Mouse (Mus musculus): ENCODE measurements around the gene Csf3. TPM values are rescaled to one million over a fixed set of nuclear protein-coding genes. Genes with fewer than 3 reads are reported as not detected.
"Not testable (repeated sequence)": the region's sequence is repeated elsewhere in the genome, so short reads cannot be mapped to it uniquely, and the experiment has no call there.

Gene Csf3
- polyA plus RNA-seq (2015; fragmentation: Nextera tagmentation; extraction: Ambion mirVana): not detected in 2 replicates

DNA sequence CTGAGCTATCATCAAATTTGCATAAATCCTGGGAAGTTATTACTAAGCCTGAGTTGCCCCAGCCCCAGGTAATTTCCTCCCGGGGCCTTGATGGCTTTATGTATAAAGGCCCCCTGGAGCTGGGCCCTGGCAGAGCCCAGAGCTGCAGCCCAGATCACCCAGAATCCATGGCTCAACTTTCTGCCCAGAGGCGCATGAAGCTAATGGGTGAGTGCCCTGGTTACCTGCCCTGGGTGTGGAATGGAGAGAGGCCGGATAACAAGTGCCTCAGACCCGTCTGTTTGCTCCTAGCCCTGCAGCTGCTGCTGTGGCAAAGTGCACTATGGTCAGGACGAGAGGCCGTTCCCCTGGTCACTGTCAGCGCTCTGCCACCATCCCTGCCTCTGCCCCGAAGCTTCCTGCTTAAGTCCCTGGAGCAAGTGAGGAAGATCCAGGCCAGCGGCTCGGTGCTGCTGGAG lies at the start of gene Csf3:
TSS of gene Csf3 (plus strand) at position 51 of the 458 bp plus-strand sequence.
- H3K4me2 ChIP-seq: no peak within 1 kb of the TSS
- WGBS: 40% methylated on average over 10 of the region's 10 CpGs

DNA sequence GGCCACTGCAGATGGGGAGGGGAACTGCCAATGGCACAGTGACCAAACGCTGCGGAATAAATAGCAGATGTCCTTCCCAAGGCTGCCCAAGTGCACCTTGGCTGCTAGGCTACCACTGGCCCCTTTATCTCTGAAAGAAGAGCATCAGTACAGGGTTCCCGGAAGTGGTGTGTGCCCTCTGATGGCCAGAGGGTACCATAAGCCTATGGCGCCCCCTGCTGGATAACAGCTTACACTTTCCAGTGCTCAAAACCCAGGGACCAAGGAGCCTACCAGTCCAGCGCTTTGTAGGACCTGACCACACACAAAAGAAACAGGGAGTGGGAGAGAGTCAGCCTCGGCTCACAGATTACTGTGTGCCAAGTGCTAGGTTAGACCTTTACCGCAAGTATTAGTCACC lies 46.0 kb upstream of the Csf3 start:
- H3K4me1 ChIP-seq; ATAC-seq (ENCODE audit: extremely low read depth, insufficient number of reproducible peaks, low FRiP score, low TSS enrichment); H3K4me2 ChIP-seq; H3K36me3 ChIP-seq; H3K4me3 ChIP-seq; H3K9me3 ChIP-seq; H3K9ac ChIP-seq; H3K27ac ChIP-seq (replicated peaks): not testable (repeated sequence)
- peaks cover 32% of the 10 kb centered on the region for H3K27me3 ChIP-seq (replicated peaks)
- 8% methylated on average over 7 of the region's 7 CpGs for WGBS

More for the DNA sequence above, at the start of gene Csf3:
- Histone ChIP-seq H3K4me3 (no peak within 1 kb of the TSS), H3K27me3 (replicated peaks) (peaks cover 12% of the 10 kb centered on the region; the same call in 1 of the 2 replicates), H3K36me3 (peaks cover 32% of the 10 kb centered on the region), H3K4me1 (peaks cover 15% of the 10 kb centered on the region), H3K27ac (replicated peaks) (no peak within 1 kb of the TSS), H3K9me3 (no peaks in the 10 kb centered on the region), H3K9ac (peak within 1 kb of the TSS; percentile 47; the same call in 1 of the 2 replicates)
- ATAC-seq (ENCODE audit: extremely low read depth, insufficient number of reproducible peaks, low FRiP score, low TSS enrichment): no peak

GRCm38 (mm10) chr11:98660517-98660916 lies 40.5 kb upstream of the Csf3 start:
- H3K4me1 ChIP-seq: no peaks in the 10 kb centered on the region
- no peak overlapping the region for H3K9ac ChIP-seq
- no peak for ATAC-seq (ENCODE audit: extremely low read depth, insufficient number of reproducible peaks, low FRiP score, low TSS enrichment)
- 11% methylated on average over 6 of the region's 6 CpGs for WGBS
- no peaks in the 10 kb centered on the region for H3K9me3 ChIP-seq
- H3K27me3 ChIP-seq (replicated peaks): peaks cover 33% of the 10 kb centered on the region
- H3K4me2 ChIP-seq: peak overlapping the region; percentile 7; the same call in 1 of the 2 replicates
- H3K36me3 ChIP-seq: no peaks in the 10 kb centered on the region
- H3K4me3 ChIP-seq: no peak overlapping the region
- H3K27ac ChIP-seq (replicated peaks): no peak overlapping the region

GRCm38 (mm10) chr11:98664091-98664490 lies 37.0 kb upstream of the Csf3 start, which contains the start of gene Gsdma:
Gene Gsdma (plus strand): TSS chr11:98664351.
- peaks cover 64% of the 10 kb centered on the region for H3K27me3 ChIP-seq (replicated peaks)
- no peak within 1 kb of the TSS for H3K4me2 ChIP-seq
- no peak within 1 kb of the TSS for H3K4me3 ChIP-seq
- ATAC-seq (ENCODE audit: extremely low read depth, insufficient number of reproducible peaks, low FRiP score, low TSS enrichment): no peak
- H3K9me3 ChIP-seq: no peaks in the 10 kb centered on the region
- 28% methylated on average over 4 of the region's 4 CpGs for WGBS
- no peak within 1 kb of the TSS for H3K9ac ChIP-seq
- no peaks in the 10 kb centered on the region for H3K36me3 ChIP-seq
- H3K4me1 ChIP-seq: no peaks in the 10 kb centered on the region
- H3K27ac ChIP-seq (replicated peaks): no peak within 1 kb of the TSS

- Histone ChIP-seq H3K27ac (replicated peaks) (no peak overlapping the region), H3K36me3 (no peaks in the 10 kb centered on the region), H3K27me3 (replicated peaks) (peaks cover 76% of the 10 kb centered on the region), H3K4me1 (no peaks in the 10 kb centered on the region), H3K9me3 (no peaks in the 10 kb centered on the region), H3K4me2 (no peak overlapping the region), H3K9ac (no peak overlapping the region), H3K4me3 (no peak overlapping the region)
- WGBS: 46% methylated on average over 2 of the region's 2 CpGs
- no peak for ATAC-seq (ENCODE audit: extremely low read depth, insufficient number of reproducible peaks, low FRiP score, low TSS enrichment)
These were observed 32.1 kb upstream of the Csf3 start for GRCm38 (mm10) chr11:98668984-98669383.

- H3K9ac ChIP-seq: no peak overlapping the region
- no peak overlapping the region for H3K4me3 ChIP-seq
- H3K27me3 ChIP-seq (replicated peaks): peaks cover 58% of the 10 kb centered on the region
- H3K36me3 ChIP-seq: no peaks in the 10 kb centered on the region
- no peaks in the 10 kb centered on the region for H3K9me3 ChIP-seq
- no peaks in the 10 kb centered on the region for H3K4me1 ChIP-seq
- WGBS: 52% methylated on average over 3 of the region's 3 CpGs
- no peak overlapping the region for H3K4me2 ChIP-seq
- no peak overlapping the region for H3K27ac ChIP-seq (replicated peaks)
- no peak for ATAC-seq (ENCODE audit: extremely low read depth, insufficient number of reproducible peaks, low FRiP score, low TSS enrichment)
These were observed 29.7 kb upstream of the Csf3 start for GRCm38 (mm10) chr11:98671284-98671815.

DNA sequence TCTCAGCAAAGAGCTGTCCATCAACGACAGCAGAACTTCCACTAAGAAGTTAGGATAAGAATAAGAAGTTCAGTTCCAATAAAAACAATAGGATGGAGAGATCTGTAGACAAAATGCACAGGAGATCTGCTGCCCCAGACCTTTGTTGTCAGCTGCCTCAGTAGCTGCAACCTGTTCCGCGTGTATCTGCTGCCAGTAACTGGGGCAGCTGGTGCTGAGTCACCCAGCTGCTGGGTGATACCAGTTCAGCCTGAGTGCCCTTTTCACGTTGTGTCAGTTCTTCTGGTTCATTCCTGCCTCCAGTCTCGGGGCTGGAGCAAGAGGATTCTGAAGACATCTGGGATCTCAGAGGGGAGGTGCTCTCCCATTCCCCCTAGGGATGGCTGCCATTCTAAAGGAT lies 29.2 kb upstream of the Csf3 start:
- ATAC-seq (ENCODE audit: extremely low read depth, insufficient number of reproducible peaks, low FRiP score, low TSS enrichment): no peak
- Histone ChIP-seq H3K4me3 (no peak overlapping the region), H3K4me2 (no peak overlapping the region), H3K9me3 (no peaks in the 10 kb centered on the region), H3K27me3 (replicated peaks) (peaks cover 53% of the 10 kb centered on the region), H3K36me3 (no peaks in the 10 kb centered on the region), H3K9ac (no peak overlapping the region), H3K27ac (replicated peaks) (no peak overlapping the region), H3K4me1 (no peaks in the 10 kb centered on the region)
- 44% methylated on average over 5 of the region's 5 CpGs for WGBS

DNA sequence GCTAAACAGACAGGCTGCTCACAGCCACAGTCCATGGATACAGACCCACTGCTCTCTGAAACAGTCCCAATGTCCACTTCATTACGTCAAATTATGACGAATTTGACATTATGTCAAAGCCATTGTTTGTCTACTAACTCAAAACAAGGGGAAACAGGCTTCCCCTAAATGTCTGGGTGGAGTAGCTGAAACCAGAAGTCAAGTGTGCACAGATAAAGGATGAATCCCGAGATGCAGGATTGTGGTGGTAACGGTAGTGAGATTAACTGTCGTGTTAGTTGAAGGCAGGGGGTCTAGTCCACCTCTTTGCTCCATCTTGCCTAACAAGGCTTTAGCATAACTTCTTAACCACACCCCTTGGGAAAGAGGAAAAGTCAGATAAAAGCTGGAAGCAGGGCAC lies 28.6 kb upstream of the Csf3 start:
- Histone ChIP-seq H3K27me3 (replicated peaks) (peaks cover 47% of the 10 kb centered on the region), H3K27ac (replicated peaks) (no peak overlapping the region), H3K9me3 (no peaks in the 10 kb centered on the region), H3K4me2 (no peak overlapping the region), H3K9ac (no peak overlapping the region), H3K4me1 (no peaks in the 10 kb centered on the region), H3K36me3 (no peaks in the 10 kb centered on the region), H3K4me3 (no peak overlapping the region)
- no peak for ATAC-seq (ENCODE audit: extremely low read depth, insufficient number of reproducible peaks, low FRiP score, low TSS enrichment)
- WGBS: 69% methylated on average over 5 of the region's 5 CpGs

GRCm38 (mm10) chr11:98673136-98673535 lies 27.9 kb upstream of the Csf3 start:
- WGBS: 9% methylated on average over 7 of the region's 7 CpGs
- not testable (repeated sequence) for H3K36me3 ChIP-seq; H3K9ac ChIP-seq; H3K9me3 ChIP-seq; H3K4me3 ChIP-seq; H3K4me1 ChIP-seq; H3K27ac ChIP-seq (replicated peaks)
- H3K27me3 ChIP-seq (replicated peaks): peaks cover 40% of the 10 kb centered on the region
- H3K4me2 ChIP-seq: peak overlapping the region; percentile 42; the same call in 1 of the 2 replicates
- ATAC-seq (ENCODE audit: extremely low read depth, insufficient number of reproducible peaks, low FRiP score, low TSS enrichment): 0 out of 2 replicates have a peak, but pooled peaks have one; percentile 31

DNA sequence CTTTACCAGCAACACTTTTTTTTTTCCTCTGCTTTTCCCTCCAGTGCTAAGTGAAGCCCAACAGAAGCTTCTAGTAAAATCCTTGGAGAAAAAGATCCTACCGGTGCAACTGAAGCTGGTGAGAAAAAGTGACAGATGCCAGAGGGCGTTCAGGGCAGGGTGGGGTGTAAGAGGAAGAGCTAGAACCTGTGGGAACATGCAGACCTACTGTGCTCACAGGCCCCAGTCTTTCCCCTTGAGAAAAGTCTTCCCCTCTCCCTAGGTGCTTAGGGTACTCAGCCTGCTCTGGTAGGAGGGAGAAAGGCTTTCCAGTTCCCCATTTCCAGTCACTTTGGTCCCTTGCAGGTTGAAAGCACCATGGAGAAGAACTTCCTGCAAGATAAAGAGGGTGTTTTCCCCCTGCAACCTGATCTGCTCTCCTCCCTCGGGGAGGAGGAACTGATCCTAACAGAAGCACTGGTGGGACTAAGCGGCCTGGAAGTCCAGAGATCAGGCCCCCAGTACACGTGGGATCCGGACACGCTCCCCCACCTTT lies 25.2 kb upstream of the Csf3 start:
- no peaks in the 10 kb centered on the region for H3K9me3 ChIP-seq
- no peaks in the 10 kb centered on the region for H3K36me3 ChIP-seq
- peaks cover 15% of the 10 kb centered on the region for H3K27me3 ChIP-seq (replicated peaks)
- no peaks in the 10 kb centered on the region for H3K4me1 ChIP-seq
- ATAC-seq (ENCODE audit: extremely low read depth, insufficient number of reproducible peaks, low FRiP score, low TSS enrichment): no peak
- no peak overlapping the region for H3K4me3 ChIP-seq
- WGBS: 23% methylated on average over 7 of the region's 7 CpGs
- no peak overlapping the region for H3K27ac ChIP-seq (replicated peaks)
- no peak overlapping the region for H3K4me2 ChIP-seq
- peak overlapping the region; percentile 28; the same call in 1 of the 2 replicates for H3K9ac ChIP-seq

- no peak overlapping the region for H3K4me3 ChIP-seq
- 86% methylated on average over 1 of the region's 1 CpGs for whole genome bisulfite sequencing
- H3K4me1 ChIP-seq: peaks cover 19% of the 10 kb centered on the region
- no peak overlapping the region for H3K9ac ChIP-seq
- H3K4me2 ChIP-seq: no peak overlapping the region
- no peak for ATAC-seq (ENCODE audit: extremely low read depth, insufficient number of reproducible peaks, low FRiP score, low TSS enrichment)
- no peak overlapping the region for H3K27ac ChIP-seq (replicated peaks)
- no peaks in the 10 kb centered on the region for H3K27me3 ChIP-seq (replicated peaks)
- H3K9me3 ChIP-seq: no peaks in the 10 kb centered on the region
- H3K36me3 ChIP-seq: peaks cover 7% of the 10 kb centered on the region
These were observed 21.0 kb upstream of the Csf3 start for GRCm38 (mm10) chr11:98680023-98680422.

- H3K9me3 ChIP-seq; H3K4me3 ChIP-seq; H3K27ac ChIP-seq (replicated peaks); H3K4me2 ChIP-seq; H3K9ac ChIP-seq; ATAC-seq (ENCODE audit: extremely low read depth, insufficient number of reproducible peaks, low FRiP score, low TSS enrichment); H3K27me3 ChIP-seq (replicated peaks): not testable (repeated sequence)
- Histone ChIP-seq H3K4me1 (peaks cover 19% of the 10 kb centered on the region), H3K36me3 (peaks cover 13% of the 10 kb centered on the region)
- 80% methylated on average over 4 of the region's 4 CpGs for WGBS
These were observed 20.5 kb upstream of the Csf3 start for GRCm38 (mm10) chr11:98680595-98680994.

Measured in heart, embryonic 13.5 days (tissue).